26 mouse cellular contexts compared by ENCODE assay signal in genomic region chr1:5326311-5326710, GRCm38 (mm10).
DNase-seq lines count a peak whose midpoint lies in the region; ATAC-seq and TF ChIP-seq lines count a peak whose summit lies in the region.
"Had no signal": no experiment of that assay in that cellular context is flagged by ENCODE, and none has a peak within 500 bp of the region (broad histone marks: within the 10 kb centered on the region; RNA-seq: fewer than 3 reads in every experiment).

No protein-coding gene starts in this region.

- H3K27me3 ChIP-seq in liver, adult 2 months (ENCODE audit: control insufficient read depth, insufficient read depth, low read length) = no peaks in the 10 kb centered on the region
- no peaks in the 10 kb centered on the region for H3K27me3 ChIP-seq in liver, postnatal 0 days (ENCODE audit: insufficient read depth, low read length)
- no peaks in the 10 kb centered on the region for H3K27me3 ChIP-seq in midbrain, embryonic 14.5 days (ENCODE audit: control insufficient read depth, insufficient read depth, low read length)
- H3K27me3 ChIP-seq: embryonic facial prominence, embryonic 12.5 days; forebrain, embryonic 13.5 days; heart, embryonic 13.5 days had no signal

- no peaks in the 10 kb centered on the region for H3K79me2 ChIP-seq in liver, adult 2 months (ENCODE audit: control insufficient read depth, insufficient read depth, low read length)

- no peaks in the 10 kb centered on the region for H3K36me3 ChIP-seq in liver, adult 2 months (ENCODE audit: control insufficient read depth, insufficient read depth, low read length)
- no peaks in the 10 kb centered on the region for H3K36me3 ChIP-seq in liver, postnatal 0 days (replicated peaks; ENCODE audit: insufficient read depth, low read length)
- no peaks in the 10 kb centered on the region for H3K36me3 ChIP-seq in midbrain, embryonic 14.5 days (ENCODE audit: control insufficient read depth, insufficient read depth, low read length)
- H3K36me3 ChIP-seq: embryonic facial prominence, embryonic 12.5 days; forebrain, embryonic 10.5 days; heart, embryonic 13.5 days had no signal

- no peak overlapping the region for H3K4me2 ChIP-seq in liver, postnatal 0 days (ENCODE audit: low read depth, low read length)
- no peak overlapping the region for H3K4me2 ChIP-seq in midbrain, embryonic 14.5 days (ENCODE audit: low read length)
- H3K4me2 ChIP-seq: embryonic facial prominence, embryonic 12.5 days; forebrain, embryonic 13.5 days; heart, embryonic 13.5 days; hindbrain, embryonic 14.5 days had no signal

- no peak for TF ChIP-seq POLR2A in liver, adult 2 months (IDR thresholded peaks at IDR 0.05; ENCODE audit: extremely low read depth, insufficient read depth, low read length)

- no peak for TF ChIP-seq CTCF in liver, adult 2 months (IDR thresholded peaks at IDR 0.05; ENCODE audit: low read depth, low read length)
- TF ChIP-seq CTCF in liver, postnatal 0 days (IDR thresholded peaks at IDR 0.05; ENCODE audit: low read depth) = no peak

- no peak overlapping the region for H3K9ac ChIP-seq in liver, adult 2 months (ENCODE audit: low read depth, low read length)
- H3K9ac ChIP-seq in liver, postnatal 0 days (replicated peaks) = no peak overlapping the region
- H3K9ac ChIP-seq in midbrain, embryonic 14.5 days (replicated peaks; ENCODE audit: low read length) = no peak overlapping the region
- H3K9ac ChIP-seq: embryonic facial prominence, embryonic 12.5 days; forebrain, embryonic 13.5 days; heart, embryonic 13.5 days; hindbrain, embryonic 14.5 days had no signal

- no peak for TF ChIP-seq EP300 in liver, postnatal 0 days (IDR thresholded peaks at IDR 0.05; ENCODE audit: low read depth)

- peaks cover 4% of the 10 kb centered on the region; the same call in 1 of the 2 replicates for H3K9me3 ChIP-seq in liver, postnatal 0 days (ENCODE audit: low read length)
- no peaks in the 10 kb centered on the region for H3K9me3 ChIP-seq in midbrain, embryonic 14.5 days (ENCODE audit: control insufficient read depth, low read length)
- H3K9me3 ChIP-seq: embryonic facial prominence, embryonic 12.5 days had no signal

- peak; percentile 8 for DNase-seq in adrenal gland, postnatal 14 days
- DNase-seq in adrenal gland, postnatal 4 days (ENCODE audit: low spot score in 2 of 2) = no peak
- peak; percentile 75 for DNase-seq in liver, adult 2 months (ENCODE audit: extremely low read depth, low read depth, low spot score)
- no peak for DNase-seq in liver, postnatal 0 days
- peak; percentile 58 for DNase-seq in fat pad, adult 2 months (ENCODE audit: extremely low read depth, low read depth, low spot score)
- no peak for DNase-seq in midbrain, embryonic 14.5 days
- DNase-seq: cerebellum, adult 18-20 months; cerebellum, adult 9-10 months; cerebellum, postnatal 14 days; gastrocnemius, postnatal 10 days; gastrocnemius, postnatal 36 days; heart, adult 18-20 months; heart, postnatal 14 days; heart, postnatal 4 days; kidney, adult 18-20 months had no signal

- no peak overlapping the region for H3K4me3 ChIP-seq in liver, adult 2 months (ENCODE audit: insufficient read depth, low read depth, low read length)
- H3K4me3 ChIP-seq in liver, postnatal 0 days (ENCODE audit: low read depth, low read length) = no peak overlapping the region
- no peak overlapping the region for H3K4me3 ChIP-seq in midbrain, embryonic 14.5 days (replicated peaks; ENCODE audit: low read depth, low read length)
- H3K4me3 ChIP-seq: embryonic facial prominence, embryonic 12.5 days; erythroblast, embryonic 14.5 days; forebrain, embryonic 10.5 days; forebrain, embryonic 13.5 days; heart, embryonic 13.5 days had no signal

- ATAC-seq in liver, postnatal 0 days = no peak
- no peak for ATAC-seq in midbrain, embryonic 14.5 days (ENCODE audit: low FRiP score, low TSS enrichment)
- ATAC-seq: CD4-positive, CD25-positive, alpha-beta regulatory T cell, adult 4 months; forebrain, embryonic 13.5 days; forebrain, embryonic 16.5 days; hindbrain, postnatal 0 days; inflammation-experienced regulatory T-cells, adult 6 months; intestine, embryonic 16.5 days had no signal

- no peaks in the 10 kb centered on the region for H3K4me1 ChIP-seq in liver, adult 2 months (ENCODE audit: control insufficient read depth, insufficient read depth, low read length)
- H3K4me1 ChIP-seq in liver, postnatal 0 days (ENCODE audit: insufficient read depth) = no peaks in the 10 kb centered on the region
- no peaks in the 10 kb centered on the region for H3K4me1 ChIP-seq in midbrain, embryonic 14.5 days (ENCODE audit: control insufficient read depth, insufficient read depth, low read length)
- H3K4me1 ChIP-seq: embryonic facial prominence, embryonic 12.5 days; forebrain, embryonic 10.5 days; forebrain, embryonic 13.5 days; heart, embryonic 13.5 days had no signal

- H3K27ac ChIP-seq in liver, adult 2 months (replicated peaks; ENCODE audit: insufficient read depth, low read depth, low read length) = no peak overlapping the region
- H3K27ac ChIP-seq in liver, postnatal 0 days (ENCODE audit: low read depth) = no peak overlapping the region
- no peak overlapping the region for H3K27ac ChIP-seq in midbrain, embryonic 14.5 days (replicated peaks; ENCODE audit: low read depth, low read length)
- H3K27ac ChIP-seq: embryonic facial prominence, embryonic 12.5 days; forebrain, embryonic 10.5 days; forebrain, embryonic 13.5 days; heart, embryonic 13.5 days; hindbrain, embryonic 14.5 days; hindbrain, postnatal 0 days had no signal

Comparison
In these comparisons a context has a peak if more than half of its experiments do, and no peak if none do; other contexts are left out.
1. DNase-seq: peak in adrenal gland, postnatal 14 days (single experiment), liver, adult 2 months (single experiment) and fat pad, adult 2 months (single experiment); none in adrenal gland, postnatal 4 days (0 of 2), liver, postnatal 0 days (single experiment) and midbrain, embryonic 14.5 days (single experiment).